ENCODE assay signal across 20 mouse cellular contexts in genomic region chr1:162932386-162932785, GRCm38 (mm10). TPM values are rescaled to one million over a fixed set of nuclear protein-coding genes. Genes with fewer than 3 reads are reported as not detected.
"Had no signal": no experiment of that assay in that cellular context is flagged by ENCODE, and none has a peak within 500 bp of the region (broad histone marks: within the 10 kb centered on the region; RNA-seq: fewer than 3 reads in every experiment).

No protein-coding gene starts in this region.

- DNase-seq: midbrain, embryonic 14.5 days; right cerebral cortex, adult 18-20 months; right cerebral cortex, postnatal 25 days; thymus, adult 18-20 months; thymus, postnatal 14 days had no signal

- ATAC-seq: intestine, embryonic 16.5 days; liver, embryonic 12.5 days had no signal

- H3K4me2 ChIP-seq: limb, embryonic 15.5 days; liver, embryonic 12.5 days; lung, embryonic 14.5 days; neural tube, embryonic 15.5 days had no signal

- H3K9me3 ChIP-seq: limb, embryonic 15.5 days; liver, embryonic 12.5 days; midbrain, embryonic 10.5 days; neural tube, embryonic 15.5 days had no signal

- H3K4me3 ChIP-seq: layer of hippocampus, adult 2 months; limb, embryonic 15.5 days; liver, embryonic 12.5 days; midbrain, embryonic 10.5 days; myocyte; neural tube, embryonic 15.5 days had no signal

- H3K27me3 ChIP-seq: limb, embryonic 15.5 days; liver, embryonic 12.5 days; neural tube, embryonic 15.5 days had no signal

- H3K4me1 ChIP-seq: liver, embryonic 12.5 days; midbrain, embryonic 10.5 days; neural tube, embryonic 15.5 days had no signal

- H3K27ac ChIP-seq: limb, embryonic 15.5 days; liver, embryonic 12.5 days; midbrain, embryonic 10.5 days; neural tube, embryonic 15.5 days had no signal

- H3K36me3 ChIP-seq: limb, embryonic 15.5 days; liver, embryonic 12.5 days; midbrain, embryonic 10.5 days; neural tube, embryonic 15.5 days had no signal

- H3K9ac ChIP-seq: limb, embryonic 15.5 days; liver, embryonic 12.5 days; lung, embryonic 14.5 days; neural tube, embryonic 15.5 days had no signal

RNA-seq across cellular contexts. Expression of gene Fmo6, which starts 4.9 kb away (rescaled TPM):
- total RNA-seq: layer of hippocampus, adult 2 months; layer of hippocampus, postnatal 10 days; left cerebral cortex, adult 18-20 months; left cerebral cortex, postnatal 25 days; megakaryocyte, adult 5-6 weeks had no signal
- polyA plus RNA-seq: intestine, embryonic 16.5 days; limb, embryonic 11.5 days; liver, embryonic 12.5 days; liver, embryonic 16.5 days; lung, embryonic 14.5 days; midbrain, embryonic 10.5 days; midbrain, embryonic 14.5 days; myocyte; neural tube, embryonic 11.5 days had no signal

RNA-seq across cellular contexts. Expression of gene Fmo2, which starts 33.9 kb away (rescaled TPM):
- total RNA-seq: megakaryocyte, adult 5-6 weeks had no signal
- polyA plus RNA-seq: midbrain, embryonic 14.5 days; myocyte; neural tube, embryonic 11.5 days had no signal

RNA-seq across cellular contexts. Expression of gene Fmo3, which starts 51.9 kb away (rescaled TPM):
- total RNA-seq: layer of hippocampus, adult 2 months; layer of hippocampus, postnatal 10 days; left cerebral cortex, adult 18-20 months; left cerebral cortex, postnatal 25 days; megakaryocyte, adult 5-6 weeks had no signal
- polyA plus RNA-seq: intestine, embryonic 16.5 days; limb, embryonic 11.5 days; limb, embryonic 15.5 days; liver, embryonic 12.5 days; liver, embryonic 16.5 days; lung, embryonic 14.5 days; midbrain, embryonic 10.5 days; midbrain, embryonic 14.5 days; myocyte; neural tube, embryonic 11.5 days; neural tube, embryonic 15.5 days had no signal
